Mouse (Mus musculus) liver, embryonic 18 days (tissue): ENCODE data around the gene Hirip3. TPM values are rescaled to one million over a fixed set of nuclear protein-coding genes. Genes with fewer than 3 reads are reported as not detected.

ENCODE experiments used
- polyA plus RNA-seq: library from polyadenylated mRNA; depleted of rRNA; stranded (reverse); fragments of >200 nt; gene quantifications from 2 replicates; pipeline ENCODE4 v1.2.3, GENCODE M21; 2012; rRNA removed

Gene Hirip3
- 17.7 and 24.2 TPM in 2 replicates for polyA plus RNA-seq

GRCm38 (mm10) chr7:126861429-126862130, at the start of gene Hirip3:
Hirip3 (plus strand) TSS chr7:126861972.

GRCm38 (mm10) chr7:126831539-126831938, 30.2 kb upstream of the Hirip3 start, which contains the start of gene 4930451I11Rik:
4930451I11Rik (minus strand) TSS chr7:126831639.

GRCm38 (mm10) chr7:126847116-126847420, 14.7 kb upstream of the Hirip3 start, which contains the start of gene Doc2a:
Doc2a (plus strand) TSS chr7:126847416.

GRCm38 (mm10) chr7:126862147-126862784, 494 bp downstream of the Hirip3 start, which contains the start of gene Ino80e:
Ino80e (minus strand) TSS chr7:126862377.

GRCm38 (mm10) chr7:126884286-126885164, 22.8 kb downstream of the Hirip3 start, which contains the start of gene Taok2:
Taok2 (minus strand) TSS chr7:126884703.

Other genes starting within 250 kb of the Hirip3 start
- gene Nupr1, start 231.1 kb upstream of the Hirip3 start, polyA plus RNA-seq: 10.2 and 11.1 TPM in 2 replicates
- 17.2 and 19.9 TPM in 2 replicates for gene Sgf29, start 212.7 kb upstream of the Hirip3 start, polyA plus RNA-seq
- gene Sult1a1, start 185.5 kb upstream of the Hirip3 start, polyA plus RNA-seq: 166 and 169 TPM in 2 replicates
- 25.7 and 39.5 TPM in 2 replicates for gene Bola2, start 166.6 kb upstream of the Hirip3 start, polyA plus RNA-seq
- 5.9 and 7.2 TPM in 2 replicates for gene Slx1b, start 166.2 kb upstream of the Hirip3 start, polyA plus RNA-seq
- 105 and 119 TPM in 2 replicates for gene Coro1a, start 154.2 kb upstream of the Hirip3 start, polyA plus RNA-seq
- 44.6 and 47.3 TPM in 2 replicates for gene Mapk3, start 102.4 kb upstream of the Hirip3 start, polyA plus RNA-seq
- gene Gdpd3, start 95.6 kb upstream of the Hirip3 start, polyA plus RNA-seq: 3.1 and 4.0 TPM in 2 replicates
- gene Ypel3, start 85.0 kb upstream of the Hirip3 start, polyA plus RNA-seq: 84.2 and 96.1 TPM in 2 replicates
- 1.6 TPM in 2 replicates for gene Tbx6, start 80.5 kb upstream of the Hirip3 start, polyA plus RNA-seq
- gene Ppp4c, start 69.5 kb upstream of the Hirip3 start, polyA plus RNA-seq: 70.6 and 72.5 TPM in 2 replicates
- 0.75 and 1.6 TPM in 2 replicates for gene Fam57b, start 64.3 kb upstream of the Hirip3 start, polyA plus RNA-seq
- not detected in 2 replicates for gene 4930451I11Rik, start 30.3 kb upstream of the Hirip3 start, polyA plus RNA-seq
- 0.04 TPM in 1 of 2 replicates, not detected in the other for gene Doc2a, start 14.6 kb upstream of the Hirip3 start, polyA plus RNA-seq
- 14.5 and 14.8 TPM in 2 replicates for gene Ino80e, start 405 bp downstream of the Hirip3 start, polyA plus RNA-seq
- gene Taok2, start 22.7 kb downstream of the Hirip3 start, polyA plus RNA-seq: 18.4 and 21.2 TPM in 2 replicates
- gene Tmem219, start 60.9 kb downstream of the Hirip3 start, polyA plus RNA-seq: 28.3 and 30.3 TPM in 2 replicates
- gene Kctd13, start 66.9 kb downstream of the Hirip3 start, polyA plus RNA-seq: 3.4 and 4.0 TPM in 2 replicates
- gene Asphd1, start 87.6 kb downstream of the Hirip3 start, polyA plus RNA-seq: 0.02 TPM in 1 of 2 replicates, not detected in the other
- 0.23 and 0.40 TPM in 2 replicates for gene Sez6l2, start 88.6 kb downstream of the Hirip3 start, polyA plus RNA-seq
- gene Cdipt, start 113.9 kb downstream of the Hirip3 start, polyA plus RNA-seq: 38.9 and 41.3 TPM in 2 replicates
- 0.34 and 0.47 TPM in 2 replicates for gene Cdiptos, start 114.1 kb downstream of the Hirip3 start, polyA plus RNA-seq
- gene Mvp, start 152.6 kb downstream of the Hirip3 start, polyA plus RNA-seq: 7.8 and 7.9 TPM in 2 replicates
- gene Pagr1b, start 154.5 kb downstream of the Hirip3 start, polyA plus RNA-seq: 0.34 and 0.50 TPM in 2 replicates
- 4.9 and 5.2 TPM in 2 replicates for gene Pagr1a, start 155.4 kb downstream of the Hirip3 start, polyA plus RNA-seq
- gene Gm42742, start 159.1 kb downstream of the Hirip3 start, polyA plus RNA-seq: 13.2 and 14.1 TPM in 2 replicates
- 0.04 and 0.45 TPM in 2 replicates for gene Prrt2, start 159.2 kb downstream of the Hirip3 start, polyA plus RNA-seq
- 55.9 and 64.1 TPM in 2 replicates for gene Maz, start 165.1 kb downstream of the Hirip3 start, polyA plus RNA-seq
- 28.1 and 30.9 TPM in 2 replicates for gene Kif22, start 180.5 kb downstream of the Hirip3 start, polyA plus RNA-seq
- 0.16 and 0.40 TPM in 2 replicates for gene Zg16, start 225.4 kb downstream of the Hirip3 start, polyA plus RNA-seq
- 7.9 and 8.3 TPM in 2 replicates for gene AI467606, start 229.4 kb downstream of the Hirip3 start, polyA plus RNA-seq